Mouse (Mus musculus) retina, postnatal 7 days (tissue): ENCODE measurements around the gene Stk38.

Experiments
- DNase-seq: peaks from one replicate; pipeline ENCODE4 v3.0.0-alpha.2; 2012; ENCODE audit warnings: low read depth, low spot score

Gene Stk38

GRCm38 (mm10) chr17:28926866-28927635, 80.7 kb downstream of the Stk38 start:
- no peak for DNase-seq

GRCm38 (mm10) chr17:28926380-28926779, 81.4 kb downstream of the Stk38 start:
- DNase-seq: peak; percentile 70

GRCm38 (mm10) chr17:28924957-28925595, 82.7 kb downstream of the Stk38 start:
- no peak for DNase-seq

GRCm38 (mm10) chr17:28922096-28922495, 85.7 kb downstream of the Stk38 start:
- no peak for DNase-seq

GRCm38 (mm10) chr17:28921086-28921485, 86.7 kb downstream of the Stk38 start:
- no peak for DNase-seq
